Mouse (Mus musculus) gastrocnemius, postnatal 14 days (tissue): ENCODE measurements around the gene Erh. TPM values are rescaled to one million over a fixed set of nuclear protein-coding genes. Genes with fewer than 3 reads are reported as not detected.

ENCODE experiments used
- DNase-seq: peaks from one replicate; pipeline ENCODE4 v3.0.0; 2021; ENCODE audit warnings: mixed read lengths
- intact Hi-C: fragments of 180-260 bp; cut with DNase I; formaldehyde crosslinking; loops from one replicate; pipeline ENCODE4 v1.15.1; 2025; ENCODE audit warnings: low total_unique reads
- long read RNA-seq, 2 experiments: library from polyadenylated mRNA; stranded (forward); transcript quantifications; one replicate each; pipeline ENCODE4 v2.0.0; 2021
- total RNA-seq, 2 experiments: library from RNA; stranded (reverse); gene quantifications; 2 replicates each; pipeline ENCODE4 v1.2.3; 2021

Gene Erh
- 10 to 100 TPM; 19.4 to 30.4 TPM for total RNA-seq
- long read RNA-seq, experiment 1, transcript Erh-202 (5 exons, 506 nt): minor isoform, 7 of 79 reads
- long read RNA-seq, experiment 1, transcript Erh-201 (4 exons, 1,293 nt): major isoform, 72 of 79 reads
- long read RNA-seq, experiment 1, partial matches to known transcripts: 0 of 79 reads
- long read RNA-seq, experiment 1, other reads (novel, unspliced or antisense): 0 of 79 reads
- long read RNA-seq, experiment 2, transcript Erh-201 (4 exons, 1,293 nt): major isoform, 78 of 83 reads
- long read RNA-seq, experiment 2, partial matches to known transcripts: 1 of 83 reads
- long read RNA-seq, experiment 2, other reads (novel, unspliced or antisense): 2 of 83 reads

DNA sequence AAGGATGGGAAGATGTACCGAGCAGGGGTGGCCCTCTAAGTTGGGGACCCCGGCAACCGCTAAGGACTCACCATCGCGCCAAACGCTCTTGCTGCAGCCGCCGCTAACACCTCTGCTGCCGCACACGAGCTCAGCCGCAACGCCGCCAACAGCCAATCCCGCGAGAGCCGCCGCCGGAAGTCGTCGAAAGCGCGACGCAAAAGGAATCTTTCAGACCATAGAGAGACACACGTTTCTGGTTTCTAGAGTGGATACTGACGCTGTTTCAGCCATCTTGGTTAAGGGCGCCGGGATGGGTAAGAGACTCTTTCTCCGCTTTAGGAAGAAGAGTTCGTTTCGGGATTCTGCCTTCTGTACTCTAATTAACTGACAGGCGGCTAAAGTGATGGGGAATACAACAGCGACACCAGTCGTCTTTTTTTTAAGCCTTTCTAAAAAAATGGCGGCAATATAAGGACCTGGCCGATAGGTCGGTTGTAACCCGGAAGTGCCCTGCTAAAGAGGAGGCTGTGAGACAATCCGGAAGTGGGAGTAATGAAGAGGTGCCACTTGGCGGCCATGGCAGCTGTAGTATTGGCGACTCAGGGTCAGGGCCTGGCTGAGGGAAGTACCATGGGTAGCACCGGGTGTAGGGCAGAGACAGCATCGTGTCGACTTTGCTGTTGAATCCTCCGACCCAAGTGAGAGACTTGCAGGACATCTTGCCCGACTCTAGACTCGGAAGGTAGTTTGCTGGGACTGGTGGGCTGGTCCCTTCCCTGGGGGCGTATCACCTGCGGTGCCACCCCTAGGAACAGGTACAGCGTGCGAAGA is at the start of gene Erh, which contains the start of gene Slc39a9:
Gene Erh, minus strand, starts transcription at position 649 of the 813 bp plus-strand sequence.
Gene Slc39a9, plus strand, starts transcription at position 191 of the 813 bp plus-strand sequence.
- DNase-seq: peak; percentile 91
- intact Hi-C loops: no loop called here

DNA sequence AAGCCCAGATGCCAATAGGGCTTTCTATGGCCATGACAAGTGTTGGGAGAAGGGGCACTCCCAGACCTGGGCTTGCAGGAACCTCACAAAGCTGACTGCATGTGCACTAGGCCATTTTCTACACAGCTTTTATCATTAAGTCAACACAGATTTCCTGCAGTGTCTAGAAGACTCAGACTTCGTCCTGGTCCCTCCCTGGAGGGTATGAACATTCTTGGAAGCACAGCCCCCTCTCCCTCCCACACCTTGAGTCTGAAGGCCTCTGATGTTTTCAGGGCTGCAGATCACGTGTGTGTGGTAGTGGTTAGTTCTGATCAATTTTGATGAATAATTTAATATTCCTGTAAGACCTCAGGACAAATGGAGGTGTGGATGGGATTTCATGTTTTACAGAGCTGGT is 49.6 kb upstream of the Erh start:
- DNase-seq: no peak

DNA sequence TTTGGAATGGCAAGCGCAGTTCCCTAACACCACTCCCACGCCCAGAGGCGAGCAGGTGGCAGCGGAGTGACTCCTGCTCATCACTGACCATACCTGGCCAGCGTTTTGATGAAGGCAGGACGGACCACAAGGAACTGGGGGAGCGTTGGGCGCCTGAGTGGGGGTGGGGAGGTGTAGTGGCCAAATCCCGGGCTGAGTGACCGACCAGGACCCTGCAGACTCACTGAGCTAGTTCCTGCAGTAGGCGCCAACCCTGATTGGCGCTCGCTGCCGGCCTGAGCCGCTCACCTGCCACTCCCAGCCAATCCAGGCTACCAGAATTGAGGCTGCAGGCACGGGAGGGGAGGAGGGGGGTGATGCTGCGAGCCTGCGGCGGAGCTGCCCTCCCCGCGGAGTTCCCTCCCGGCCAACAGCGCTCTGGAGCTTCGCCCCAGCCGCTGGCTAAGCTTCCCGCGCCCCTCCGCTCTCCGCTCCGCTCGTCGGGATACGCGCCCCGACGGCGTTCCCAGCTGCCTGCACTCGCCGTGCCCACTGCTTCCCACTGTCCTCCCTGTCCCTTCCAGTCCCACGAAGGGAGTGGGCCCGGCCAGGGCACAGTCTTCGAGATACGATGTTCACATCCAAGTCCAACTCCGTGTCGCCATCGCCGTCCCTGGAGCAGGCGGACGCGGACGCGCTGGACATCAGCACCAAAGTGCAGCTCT is 48.3 kb upstream of the Erh start, which contains the start of gene Plekhd1:
Gene Plekhd1, plus strand, starts transcription at position 323 of the 704 bp plus-strand sequence.
- intact Hi-C loops: no loop called here
- DNase-seq: peak; percentile 23

More for the DNA sequence above, 49.6 kb upstream of the Erh start:
- intact Hi-C loops: no loop called here

DNA sequence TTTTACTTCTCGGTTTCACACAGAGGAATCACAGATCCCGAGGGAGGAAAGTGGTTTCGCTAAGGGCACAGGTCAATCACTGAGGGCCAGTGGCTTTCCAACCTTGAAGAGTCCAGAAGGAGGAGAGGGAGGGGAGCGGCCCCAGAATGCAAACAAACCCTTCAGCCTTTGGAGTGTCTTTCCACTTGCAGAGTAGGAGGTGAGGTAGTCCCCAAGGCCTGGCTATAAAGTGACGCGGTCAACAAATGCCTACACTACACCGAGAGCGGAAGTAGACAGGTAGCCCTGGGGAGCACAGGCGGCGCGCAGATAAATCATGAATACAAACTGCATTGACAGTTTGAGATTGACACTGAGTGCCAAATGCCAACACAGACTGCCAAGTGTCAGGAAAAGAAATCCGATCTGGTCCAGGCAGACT is 47.5 kb upstream of the Erh start:
- intact Hi-C loops: no loop called here
- peak; percentile 28 for DNase-seq

DNA sequence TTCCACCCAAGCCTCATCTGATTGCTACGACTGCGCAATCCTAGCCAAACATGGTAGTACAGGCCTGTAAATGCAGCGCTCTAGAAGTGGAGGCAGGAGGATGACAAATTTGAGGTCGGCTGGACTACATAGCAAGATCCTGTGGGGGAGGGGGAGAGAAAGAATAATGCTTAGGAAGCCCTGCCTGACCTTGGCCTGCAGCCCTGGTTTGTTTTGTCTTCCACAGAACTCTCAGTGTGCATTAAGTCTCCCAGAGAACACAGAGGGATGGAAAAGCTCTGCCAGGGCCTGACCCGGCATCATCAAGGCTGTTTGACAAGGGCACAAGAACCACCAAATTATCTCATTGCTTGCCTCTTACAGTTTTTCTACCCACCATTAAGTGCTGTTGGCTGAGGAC is 45.6 kb upstream of the Erh start:
- no peak for DNase-seq
- intact Hi-C loops: no loop called here

DNA sequence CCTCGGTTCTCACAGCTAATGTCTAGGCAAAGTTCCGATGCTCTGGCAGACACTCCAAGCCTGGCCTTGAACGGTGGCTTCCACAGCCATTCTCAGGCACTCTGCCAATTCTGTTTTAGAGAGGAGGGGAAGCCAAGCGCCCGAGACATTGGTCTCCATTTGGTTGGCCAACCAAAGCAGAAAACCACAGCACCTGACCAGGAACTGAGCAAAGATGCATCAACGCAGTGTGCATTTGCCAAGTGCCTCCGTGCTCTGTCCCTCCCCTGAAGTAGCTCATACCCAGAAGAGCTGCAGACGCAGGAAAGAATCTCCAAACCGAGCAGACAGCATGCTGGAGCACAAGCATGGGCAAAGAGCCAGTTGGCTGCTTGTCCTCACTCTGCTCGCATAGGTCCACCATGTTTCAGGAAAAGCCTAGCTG is 43.7 kb upstream of the Erh start:
- DNase-seq: peak; percentile 20
- intact Hi-C loops: no loop called here

DNA sequence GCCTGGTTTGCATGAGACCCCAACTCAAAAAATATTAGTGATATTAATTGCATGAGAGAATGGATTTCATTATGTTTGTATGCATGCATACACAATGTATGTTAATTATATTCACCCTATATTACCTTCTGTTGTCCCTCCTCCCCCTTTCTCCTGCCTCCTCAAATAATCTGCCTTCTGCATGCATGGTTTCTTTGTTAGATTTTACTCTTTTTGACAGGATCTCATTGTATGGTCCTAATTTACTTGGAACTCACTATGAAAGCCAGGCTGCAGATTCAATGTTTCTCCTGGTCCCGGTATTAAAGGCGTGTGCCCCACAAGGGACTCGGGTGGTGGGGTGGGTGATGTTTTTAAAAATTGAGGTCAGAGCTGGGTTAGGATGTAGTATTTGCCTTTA is 40.2 kb upstream of the Erh start:
- DNase-seq: no peak
- intact Hi-C loops: no loop called here

DNA sequence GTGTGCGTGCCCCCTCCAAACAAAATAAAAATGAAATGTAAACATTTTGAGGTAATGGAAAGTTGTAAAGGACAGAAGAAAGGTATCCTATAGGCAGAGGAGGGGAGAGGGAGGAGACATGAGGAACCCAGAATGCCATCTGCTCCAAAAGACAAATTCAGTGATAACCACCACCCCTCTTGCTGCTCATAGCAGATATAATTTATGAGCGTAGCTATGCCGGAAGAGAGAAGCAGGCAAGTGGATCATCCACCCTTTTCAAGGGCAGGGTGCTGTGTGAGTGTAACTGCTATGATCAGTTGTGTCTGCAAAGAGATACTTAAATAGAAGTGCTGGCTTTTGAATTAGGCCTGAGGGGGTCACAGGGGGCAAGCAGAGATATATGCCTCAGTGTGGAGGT is 39.4 kb upstream of the Erh start:
- intact Hi-C loops: no loop called here
- DNase-seq: no peak

DNA sequence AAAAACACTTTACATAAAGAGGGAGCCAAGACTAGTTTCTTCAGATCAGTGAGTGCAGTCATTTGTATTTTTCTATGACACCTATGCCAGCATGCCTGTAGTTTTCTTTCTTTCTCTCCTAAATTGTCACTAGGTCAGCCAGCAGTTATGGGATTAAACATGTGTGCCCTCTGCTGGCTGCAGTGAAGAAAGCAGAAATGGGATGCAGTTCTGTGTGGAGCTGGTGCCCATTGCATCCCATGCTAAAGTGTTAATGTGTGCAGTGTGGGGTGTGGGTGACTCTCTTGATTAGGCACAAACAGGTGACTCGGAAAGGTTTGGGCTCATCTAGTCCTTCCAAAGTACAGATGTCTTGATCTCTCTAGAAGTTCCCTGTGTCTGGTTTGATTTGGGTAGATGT is 37.2 kb upstream of the Erh start:
- intact Hi-C loops: no loop called here
- DNase-seq: peak; percentile 14

DNA sequence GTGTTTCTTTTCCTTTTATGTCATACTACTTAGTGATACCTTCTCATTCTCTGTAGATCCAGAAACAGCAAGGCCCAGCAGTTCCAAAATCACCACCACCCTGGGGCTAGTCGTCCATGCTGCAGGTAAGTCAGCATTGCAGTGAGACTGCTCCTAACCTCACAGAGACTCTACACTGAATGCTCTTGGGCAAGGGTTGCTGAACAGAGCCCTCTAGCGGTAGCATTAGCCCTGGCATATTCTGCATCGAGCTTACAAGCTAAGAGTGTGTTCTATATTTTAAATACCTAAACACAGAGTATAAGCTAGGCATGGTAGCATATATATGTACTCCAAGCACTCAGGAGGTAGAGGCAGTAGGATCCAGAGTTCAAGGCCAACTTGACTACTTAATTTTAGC is 29.0 kb upstream of the Erh start:
- intact Hi-C loops: no loop called here
- DNase-seq: peak; percentile 36

DNA sequence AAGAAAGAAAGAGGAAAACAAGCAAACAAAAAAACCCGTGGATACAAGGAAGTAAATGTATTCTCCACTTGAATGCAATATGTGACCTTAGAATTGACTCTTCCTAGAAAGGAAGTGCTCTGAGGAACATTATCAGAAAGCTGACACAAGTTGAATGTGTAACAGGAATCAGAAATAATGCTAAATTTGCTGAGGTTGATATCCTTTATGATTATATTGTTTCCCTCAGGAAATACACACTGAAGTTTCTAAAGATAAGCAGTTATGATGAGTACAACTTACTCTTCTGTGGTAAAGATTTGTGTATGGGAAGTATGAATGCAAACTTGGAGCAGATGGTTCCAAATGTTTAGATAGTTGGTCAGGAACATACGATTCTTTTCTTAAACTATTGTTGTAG is 24.2 kb upstream of the Erh start:
- intact Hi-C loops: no loop called here
- no peak for DNase-seq

DNA sequence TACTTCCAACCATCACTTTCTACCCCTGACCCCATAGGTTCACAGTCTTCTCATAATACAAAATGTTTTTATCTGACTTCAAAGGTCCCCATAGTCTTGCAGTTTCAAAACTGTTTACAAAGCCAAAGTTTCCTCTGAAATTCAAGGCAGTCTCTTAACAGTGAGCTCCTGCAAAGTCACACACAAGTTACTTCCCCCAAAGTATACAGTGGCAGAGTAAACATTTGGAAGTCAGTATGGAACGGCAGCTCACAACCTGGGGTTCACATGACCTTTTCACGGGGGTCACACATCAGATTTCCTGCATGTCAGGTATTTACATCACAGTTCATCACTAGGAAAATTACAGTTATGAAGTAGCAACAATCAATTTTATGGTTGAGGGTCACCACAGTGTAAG is 19.8 kb upstream of the Erh start:
- intact Hi-C loops: no loop called here
- no peak for DNase-seq

DNA sequence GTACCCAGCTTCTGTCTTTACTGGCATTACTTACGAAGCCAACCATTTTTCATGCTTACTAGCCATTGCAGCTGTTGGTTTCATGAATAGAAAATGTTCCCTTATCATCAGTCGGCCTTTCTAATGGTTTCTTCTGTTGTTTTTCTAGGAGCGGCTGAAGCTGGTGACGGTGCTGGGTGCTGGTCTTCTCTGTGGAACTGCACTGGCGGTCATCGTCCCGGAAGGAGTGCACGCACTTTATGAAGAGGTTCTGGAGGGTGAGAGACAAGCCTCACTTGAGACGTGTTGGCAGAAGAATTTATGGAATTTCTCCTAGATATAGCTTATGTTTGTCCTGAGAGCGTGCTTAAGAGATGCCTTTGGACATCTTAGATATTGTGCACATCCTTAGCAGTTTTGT is 18.2 kb upstream of the Erh start:
- no peak for DNase-seq
- intact Hi-C loops: no loop called here

DNA sequence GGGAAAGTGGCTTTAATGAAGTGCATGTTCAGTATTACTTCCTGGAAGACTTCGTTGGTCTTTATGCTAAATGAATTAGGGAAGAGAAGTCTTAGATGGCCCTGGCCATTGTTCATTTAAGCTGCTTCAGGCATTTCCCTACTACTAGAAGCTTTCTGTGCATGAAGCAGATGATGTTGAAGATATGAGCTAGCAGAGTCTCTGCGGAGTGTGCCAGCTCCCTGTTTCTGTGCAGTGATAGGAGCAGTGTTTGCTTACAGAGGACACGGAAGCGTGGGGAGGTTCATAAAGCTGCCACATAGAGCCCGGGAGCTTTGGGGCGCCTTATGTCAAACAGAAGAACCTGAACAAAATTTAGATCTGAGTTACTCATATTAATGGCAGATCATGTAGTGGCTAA is 14.5 kb upstream of the Erh start:
- intact Hi-C loops: no loop called here
- no peak for DNase-seq

DNA sequence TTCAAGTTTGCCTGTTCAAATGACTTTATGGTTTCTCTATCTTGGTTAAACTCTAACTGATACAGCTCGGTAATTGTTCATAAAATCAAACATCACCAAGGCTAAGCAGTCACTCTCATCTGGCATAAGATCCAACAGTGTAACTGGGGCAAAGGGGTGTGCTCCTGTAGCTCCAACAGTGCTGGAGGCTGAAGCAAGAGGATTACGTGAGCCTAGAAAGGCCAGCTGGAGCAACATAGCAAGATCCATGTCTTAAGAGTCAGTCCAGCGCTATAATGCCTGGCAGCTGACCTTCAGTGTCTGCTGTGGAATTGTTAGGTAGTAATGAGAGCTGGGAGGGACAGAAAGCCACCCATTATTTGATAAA is 10.5 kb upstream of the Erh start:
- intact Hi-C loops: no loop called here

DNA sequence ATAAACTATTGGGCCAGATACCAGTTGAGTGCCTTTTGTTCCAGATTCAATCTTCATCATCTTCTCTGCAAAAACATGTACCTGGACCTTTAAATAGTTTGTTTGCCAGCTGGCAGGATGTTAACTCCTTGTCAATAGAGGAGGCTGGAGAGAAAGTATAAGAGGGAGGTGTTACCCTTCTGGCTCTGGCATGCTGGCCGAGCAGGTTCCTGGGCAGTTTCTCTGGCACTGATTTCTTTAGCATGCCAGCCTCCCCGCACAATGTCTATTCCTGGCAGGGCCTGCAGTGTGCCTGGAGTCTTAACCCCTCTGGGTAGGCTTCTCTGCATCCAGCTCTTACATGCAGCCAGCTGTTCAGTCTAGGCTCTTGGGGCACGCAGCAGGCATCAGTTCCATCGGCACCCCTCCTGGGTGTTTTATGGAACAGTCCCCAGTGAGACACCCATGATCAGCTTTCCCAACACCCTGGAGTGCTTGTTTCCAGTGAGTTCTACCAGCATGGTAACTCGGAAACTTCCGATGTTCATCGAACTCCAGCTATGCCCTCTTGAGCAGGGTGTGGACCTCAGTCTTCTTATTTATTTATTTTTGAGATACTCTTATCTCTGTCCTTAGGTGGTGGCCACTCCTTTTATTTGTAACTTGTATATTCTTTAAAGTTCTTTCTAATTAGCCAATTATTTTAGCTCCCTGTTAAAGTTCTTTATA is 10.0 kb upstream of the Erh start:
- intact Hi-C loops: no loop called here
- peak; percentile 18 for DNase-seq

More for the DNA sequence above, 10.5 kb upstream of the Erh start:
- DNase-seq: no peak

DNA sequence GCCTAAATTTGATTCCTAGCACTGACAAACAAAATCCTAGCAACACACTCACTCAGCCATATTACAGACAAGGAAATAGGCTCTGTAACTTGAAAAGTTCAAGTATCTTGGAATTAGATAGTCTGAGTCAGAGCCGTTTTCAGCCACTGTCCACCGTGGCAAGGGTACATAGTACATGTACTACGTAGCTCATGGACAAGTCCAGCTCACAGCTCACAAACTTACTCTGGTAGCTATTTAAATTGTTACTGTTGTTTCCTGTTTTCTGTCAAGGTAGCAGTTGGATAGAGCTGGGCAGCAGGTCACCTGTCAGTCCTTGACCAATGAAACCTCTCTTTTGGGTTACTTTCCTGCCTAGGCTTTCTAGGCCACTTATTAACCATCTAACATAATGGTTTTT is 2.2 kb upstream of the Erh start:
- intact Hi-C loops: no loop called here
- DNase-seq: no peak

DNA sequence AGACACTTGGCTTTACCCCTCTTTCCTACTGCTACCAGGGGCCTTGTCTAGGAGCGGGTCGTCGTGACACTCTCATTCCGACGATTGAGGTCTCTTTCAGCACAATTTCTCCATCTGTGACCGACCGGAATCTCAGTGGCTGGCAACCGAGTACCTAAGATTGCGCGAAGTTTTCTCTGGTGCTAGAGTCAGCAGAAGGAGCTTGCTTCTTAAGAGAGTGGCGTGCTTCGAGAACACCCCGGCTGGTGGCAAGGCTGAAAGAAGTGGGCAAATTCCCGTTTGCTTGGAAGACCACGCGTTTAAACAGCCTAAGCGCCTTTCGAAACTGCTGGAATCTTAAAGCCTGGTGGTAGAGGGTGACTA is 346 bp upstream of the Erh start:
- intact Hi-C loops: no loop called here

DNA sequence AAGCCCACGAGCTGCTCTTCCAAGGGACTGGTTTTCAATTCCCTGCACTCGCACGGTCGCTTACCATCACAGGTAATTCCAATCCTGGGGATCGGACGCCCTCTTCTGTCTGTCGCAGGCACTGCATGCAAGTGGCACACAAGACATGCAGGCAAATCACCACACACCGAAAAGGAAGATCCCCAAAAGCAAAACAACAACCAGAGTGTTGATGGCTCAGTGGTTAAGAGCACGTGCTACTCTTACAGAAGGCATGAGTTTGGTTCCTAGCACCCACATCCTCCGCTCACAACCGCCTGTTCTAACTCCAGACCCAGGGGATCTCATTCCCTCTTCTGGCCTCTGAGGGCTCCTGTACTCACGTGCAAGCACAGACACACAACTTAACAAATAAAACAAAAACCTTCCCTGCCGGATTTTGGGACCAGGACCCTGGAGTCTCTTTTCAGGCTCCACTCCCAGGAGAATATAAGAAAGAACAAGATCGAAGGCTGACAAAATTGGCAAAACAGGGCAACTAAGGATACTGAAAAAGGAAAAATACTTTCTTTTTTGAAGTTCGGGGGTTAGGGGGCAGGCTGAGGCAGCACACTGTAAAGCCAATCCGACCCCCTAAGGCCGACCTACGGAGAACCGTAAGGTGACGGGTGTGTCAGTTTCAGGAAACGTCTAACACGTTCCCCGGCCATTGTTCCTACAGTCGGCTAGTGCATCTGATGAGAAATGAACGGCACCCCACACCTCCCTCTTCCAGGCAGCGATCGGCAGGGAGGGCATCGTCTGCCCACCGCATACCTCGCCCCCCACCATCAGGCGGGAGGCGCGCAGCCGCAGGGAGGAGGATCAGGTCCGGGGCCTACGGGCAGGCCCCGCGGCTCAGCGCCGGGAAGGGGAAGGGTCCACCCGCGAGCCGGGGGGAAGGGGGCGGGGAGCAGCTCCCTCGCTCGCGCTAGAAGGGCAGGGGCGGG is 1.1 kb downstream of the Erh start:
- intact Hi-C loops: no loop called here
- peak; percentile 41 for DNase-seq

More for the DNA sequence above, 346 bp upstream of the Erh start:
- no peak for DNase-seq
